ENCODE assay signal across 14 mouse cellular contexts in genomic region chr10:40964546-40964945, GRCm38 (mm10).
DNase-seq lines count a peak whose midpoint lies in the region; ATAC-seq lines count a peak whose summit lies in the region.
"Had no signal": no experiment of that assay in that cellular context is flagged by ENCODE, and none has a peak within 500 bp of the region (broad histone marks: within the 10 kb centered on the region; RNA-seq: fewer than 3 reads in every experiment).

No protein-coding gene starts in this region.

- no peak for DNase-seq in frontal cortex, postnatal 25 days (ENCODE audit: low spot score in 2 of 2)
- peak; percentile 55 for DNase-seq in layer of hippocampus, adult 9-11 months
- no peak for DNase-seq in layer of hippocampus, postnatal 36 days
- peak; percentile 59 to 66 for DNase-seq in right cerebral cortex, adult 2 months (ENCODE audit: low spot score in 2 of 2)
- no peak for DNase-seq in right cerebral cortex, postnatal 14 days
- no peak for DNase-seq in thymus, postnatal 0 days (ENCODE audit: low spot score)
- DNase-seq: gastrocnemius, adult 2 months; heart, postnatal 4 days; lung, adult 2 months; lung, postnatal 36 days; thymus, postnatal 4 days had no signal

- ATAC-seq in frontal cortex, adult (ENCODE audit: low TSS enrichment): peak; percentile 88
- ATAC-seq: forebrain, embryonic 13.5 days; intestine, embryonic 15.5 days had no signal

Comparison
In these comparisons a context has a peak if more than half of its experiments do, and no peak if none do; other contexts are left out.
1. DNase-seq: peak in layer of hippocampus, adult 9-11 months (single experiment) and right cerebral cortex, adult 2 months (2 of 2); none in frontal cortex, postnatal 25 days (0 of 2), layer of hippocampus, postnatal 36 days (0 of 2), right cerebral cortex, postnatal 14 days (single experiment) and thymus, postnatal 0 days (single experiment).